Mouse (Mus musculus): ENCODE data around the gene Nkain1. TPM values are rescaled to one million over a fixed set of nuclear protein-coding genes. Genes with fewer than 3 reads are reported as not detected.

Nkain1 gene
- polyA plus RNA-seq, 1 experiment = 0.54 TPM

GRCm38 (mm10) chr4:130516490-130516889 lies 57.5 kb downstream of the Nkain1 start:
- no peak overlapping the region for H3K4me3 ChIP-seq (ENCODE audit: insufficient read depth, low read length)
- TF ChIP-seq POLR2A (IDR thresholded peaks at IDR 0.05; ENCODE audit: borderline replicate concordance, low read depth, low read length) (no peak), CTCF (IDR thresholded peaks at IDR 0.05; ENCODE audit: low read depth, low read length) (no peak)
- H3K4me1 ChIP-seq (ENCODE audit: control insufficient read depth, insufficient read depth, low read length) = peaks cover 3% of the 10 kb centered on the region; the same call in 1 of the 2 replicates
- no peak overlapping the region for H3K27ac ChIP-seq (ENCODE audit: insufficient read depth, low read depth, low read length)

Other genes starting within 250 kb of the Nkain1 start
- 40.5 and 42.9 TPM in 2 replicates for gene Zcchc17, start 214.2 kb downstream of the Nkain1 start, polyA plus RNA-seq (2012; ENCODE audit: insufficient read depth, insufficient read length, missing spikeins)
- 24.3 and 26.6 TPM in 2 replicates for gene Snrnp40, start 214.0 kb downstream of the Nkain1 start, polyA plus RNA-seq (2012; ENCODE audit: insufficient read depth, insufficient read length, missing spikeins)
- gene Pum1, start 89.1 kb upstream of the Nkain1 start, polyA plus RNA-seq (2012; ENCODE audit: insufficient read depth, insufficient read length, missing spikeins) = 30.8 and 35.2 TPM in 2 replicates
- gene Sdc3, start 218.4 kb upstream of the Nkain1 start, polyA plus RNA-seq (2012; ENCODE audit: insufficient read depth, insufficient read length, missing spikeins) = 259 and 302 TPM in 2 replicates

All from bone marrow macrophage, adult 2 months (primary cell).